Mouse (Mus musculus) heart, embryonic 15.5 days (tissue): ENCODE measurements around the gene Adamts12. TPM values are rescaled to one million over a fixed set of nuclear protein-coding genes. Genes with fewer than 3 reads are reported as not detected.
A peak's percentile ranks its signal among the peaks of the same experiment; 100 is the strongest.

Experiments used
- ATAC-seq: fragments of 200-750 bp; cut with Nextera tagmentation; replicated peaks from 2 replicates; pipeline ENCODE4 v1.8.0; 2017; ENCODE audit warnings: low read depth, moderate TSS enrichment; ENCODE audit not compliant: insufficient number of reproducible peaks, insufficient read depth, low FRiP score
- H3K27ac ChIP-seq: fragments of 300-500 bp; sonication (generic); 2 replicates; pipeline ENCODE4 v1.5.1; 2015; ENCODE audit warnings: mild to moderate bottlenecking, inconsistent platforms
- H3K27me3 ChIP-seq: fragments of 300-500 bp; sonication (generic); 2 replicates; pipeline ENCODE4 v1.6.1; 2015; ENCODE audit warnings: inconsistent platforms
- H3K36me3 ChIP-seq: fragments of 300-500 bp; sonication (generic); 2 replicates; pipeline ENCODE4 v1.6.1; 2015; ENCODE audit warnings: mild to moderate bottlenecking, inconsistent platforms
- H3K4me1 ChIP-seq: fragments of 300-500 bp; sonication (generic); replicated peaks from 2 replicates; pipeline ENCODE4 v1.6.1; 2015; ENCODE audit warnings: inconsistent platforms
- H3K4me2 ChIP-seq: fragments of 300-500 bp; sonication (generic); 2 replicates; pipeline ENCODE4 v1.6.1; 2015; ENCODE audit warnings: inconsistent platforms, mild to moderate bottlenecking, moderate library complexity
- H3K4me3 ChIP-seq: fragments of 300-500 bp; sonication (generic); 2 replicates; pipeline ENCODE4 v1.5.1; 2015; ENCODE audit warnings: mild to moderate bottlenecking, inconsistent platforms
- H3K9ac ChIP-seq: fragments of 300-500 bp; sonication (generic); 2 replicates; pipeline ENCODE4 v1.6.1; 2015; ENCODE audit warnings: mild to moderate bottlenecking, inconsistent platforms
- H3K9me3 ChIP-seq: fragments of 300-500 bp; sonication (generic); replicated peaks from 2 replicates; pipeline ENCODE4 v1.6.1; 2016; ENCODE audit warnings: inconsistent platforms
- WGBS: fragments of 180-500 bp; shearing (Covaris S2); methylation state at CpG from one replicate; pipeline ENCODE4 v1.1.7; 2015; ENCODE audit warnings: mixed read lengths; 5-methylcytosine and 5-hydroxymethylcytosine counted together
- polyA plus RNA-seq: library from polyadenylated mRNA; unstranded; fragments of >200 nt; fragmentation: Nextera tagmentation; extraction: Ambion mirVana; gene quantifications from 2 replicates; pipeline ENCODE4 v1.2.1, GENCODE M21; 2015

The Adamts12 gene
- polyA plus RNA-seq, result 1.7 and 2.0 TPM in 2 replicates

DNA sequence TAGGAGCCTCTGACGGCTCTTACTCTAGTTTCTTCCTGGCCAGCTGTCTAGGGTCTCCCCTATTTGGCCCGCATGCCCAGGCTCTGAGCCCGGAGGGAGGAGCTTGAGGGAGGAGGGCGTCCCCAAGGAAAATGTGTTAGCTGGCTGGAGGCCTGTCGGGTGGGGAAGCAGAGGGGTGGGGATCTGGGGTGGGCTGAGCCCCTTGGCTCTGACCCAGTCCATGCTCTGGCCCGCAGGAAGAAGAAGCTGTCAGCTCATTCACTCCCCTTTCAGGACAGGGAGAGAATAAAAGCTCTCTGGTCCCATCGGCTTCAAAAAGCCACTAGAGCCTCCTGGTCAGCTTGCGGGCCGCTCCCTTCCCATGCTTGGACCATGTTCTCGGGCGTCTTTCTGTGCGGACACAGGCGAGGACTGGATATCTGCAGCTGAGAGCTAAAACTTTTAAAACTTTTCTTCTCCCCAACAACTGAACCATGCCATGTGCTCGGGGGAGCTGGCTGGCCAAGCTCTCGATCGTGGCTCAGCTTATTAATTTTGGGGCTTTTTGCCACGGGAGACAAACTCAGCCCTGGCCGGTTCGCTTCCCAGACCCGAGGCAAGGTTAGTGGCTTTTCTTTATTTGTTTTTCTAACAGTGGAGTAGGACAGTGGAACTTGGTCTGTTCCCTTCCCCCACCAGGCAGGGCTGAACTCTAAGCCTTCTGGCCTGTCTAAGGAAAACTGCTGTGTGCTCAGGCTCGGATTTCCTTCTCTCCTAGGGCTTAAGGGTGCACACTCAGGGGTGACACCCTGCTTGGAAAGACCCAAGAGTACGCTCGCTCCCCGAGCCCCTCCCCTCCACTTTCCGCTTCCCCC is at the start of gene Adamts12:
TSS of gene Adamts12 (plus strand) at position 233 of the 854 bp plus-strand sequence.
- Histone ChIP-seq H3K9me3 (no peaks in the 10 kb centered on the region), H3K27me3 (no peaks in the 10 kb centered on the region), H3K27ac (peak within 1 kb of the TSS; percentile 73), H3K4me1 (peaks cover 9% of the 10 kb centered on the region), H3K4me2 (peak within 1 kb of the TSS; percentile 67), H3K36me3 (no peaks in the 10 kb centered on the region), H3K4me3 (peak within 1 kb of the TSS; percentile 54), H3K9ac (peak within 1 kb of the TSS; percentile 54)
- ATAC-seq, result peak; percentile 84
- WGBS, result 1% methylated on average over 25 of the region's 25 CpGs

DNA sequence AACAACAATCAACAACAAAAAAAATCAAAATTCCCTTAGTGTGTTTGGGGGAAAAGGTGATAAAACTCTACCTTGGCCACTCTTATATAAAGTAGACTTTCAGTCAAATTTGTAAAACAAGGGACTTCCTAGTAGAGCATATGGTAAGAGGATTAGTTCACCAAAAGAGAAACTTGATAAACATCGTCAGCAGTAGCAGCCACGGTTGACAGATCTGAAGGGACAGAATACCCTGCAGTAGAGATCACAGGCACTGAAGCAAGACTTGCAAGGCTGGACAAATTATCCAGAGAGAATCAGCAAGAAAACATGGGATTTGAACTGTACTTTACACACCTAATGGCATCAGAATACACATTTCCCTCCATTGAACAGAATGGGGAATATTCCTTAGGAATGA is 49.7 kb upstream of the Adamts12 start:
- H3K27ac ChIP-seq, result no peak overlapping the region
- no peaks in the 10 kb centered on the region for H3K9me3 ChIP-seq
- WGBS, result 45% methylated on average over 2 of the region's 2 CpGs
- H3K4me2 ChIP-seq, result no peak overlapping the region
- H3K36me3 ChIP-seq, result no peaks in the 10 kb centered on the region
- H3K4me1 ChIP-seq, result no peaks in the 10 kb centered on the region
- H3K27me3 ChIP-seq, result peaks cover 8% of the 10 kb centered on the region; the same call in 1 of the 2 replicates
- H3K9ac ChIP-seq, result no peak overlapping the region
- no peak for ATAC-seq
- no peak overlapping the region for H3K4me3 ChIP-seq

DNA sequence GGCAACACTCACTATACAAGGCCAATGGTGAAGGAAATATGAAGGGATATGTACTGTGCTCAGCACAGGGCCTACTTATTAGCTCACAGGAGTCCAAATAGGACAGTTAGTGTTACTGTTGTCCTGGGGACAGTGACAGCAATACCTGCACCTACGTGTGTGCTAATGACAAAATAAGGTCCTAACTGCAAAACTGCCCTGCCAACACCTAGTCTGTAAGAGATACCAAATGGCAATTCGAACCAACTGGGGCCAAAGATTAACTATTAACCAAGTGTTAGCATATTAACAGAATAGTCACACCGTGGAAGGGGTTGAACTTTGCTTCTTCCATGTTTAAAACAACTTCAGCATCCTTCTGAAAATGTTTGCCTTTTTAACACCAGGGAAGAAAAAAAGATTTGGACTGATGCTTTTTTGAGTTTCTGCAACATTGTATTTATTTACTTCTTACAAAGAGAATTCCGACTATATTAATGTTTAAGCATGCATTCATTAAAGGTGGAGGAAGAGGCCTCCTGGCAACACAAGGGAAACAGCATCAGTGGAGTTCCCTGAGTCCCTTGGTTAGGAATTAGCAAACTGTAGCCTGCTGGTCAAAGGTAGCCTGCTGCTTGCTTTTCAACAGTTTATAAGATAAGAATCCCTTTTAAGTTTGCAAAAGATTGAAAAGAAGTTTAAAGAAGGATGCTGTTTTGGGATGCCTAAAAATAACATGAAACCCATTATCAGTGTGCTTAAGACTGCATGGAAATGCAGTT is 37.6 kb upstream of the Adamts12 start:
- 60% methylated on average over 4 of the region's 4 CpGs for WGBS
- no peaks in the 10 kb centered on the region for H3K9me3 ChIP-seq
- no peak for ATAC-seq

DNA sequence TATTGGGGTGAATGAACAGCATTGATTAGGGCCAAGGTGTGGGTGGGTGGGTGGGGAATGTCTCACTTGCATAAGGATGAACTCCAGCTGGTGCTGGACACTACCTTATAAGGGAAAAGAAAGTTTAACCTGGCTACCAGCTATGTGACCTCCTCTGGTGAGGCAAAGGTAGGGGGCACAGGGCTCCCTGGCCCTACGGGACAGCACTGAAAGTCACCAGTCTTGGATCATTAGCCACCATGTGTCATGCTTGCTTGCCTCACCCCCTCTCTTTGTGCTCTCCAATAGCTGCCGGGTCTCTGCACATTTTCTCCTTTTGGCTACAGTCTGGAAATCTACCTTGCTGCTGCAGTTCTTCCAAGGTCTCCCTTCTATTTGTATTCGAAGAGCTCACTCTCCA is 34.4 kb upstream of the Adamts12 start:
- Histone ChIP-seq H3K4me2 (no peak overlapping the region), H3K9me3 (no peaks in the 10 kb centered on the region), H3K4me3 (no peak overlapping the region), H3K4me1 (no peaks in the 10 kb centered on the region), H3K27me3 (peaks cover 22% of the 10 kb centered on the region), H3K36me3 (no peaks in the 10 kb centered on the region), H3K27ac (no peak overlapping the region), H3K9ac (no peak overlapping the region)
- WGBS, result 73% methylated on average over 3 of the region's 3 CpGs
- no peak for ATAC-seq

More for the DNA sequence above, 37.6 kb upstream of the Adamts12 start:
- Histone ChIP-seq H3K4me3 (no peak overlapping the region), H3K4me2 (no peak overlapping the region), H3K27ac (no peak overlapping the region), H3K4me1 (no peaks in the 10 kb centered on the region), H3K9ac (no peak overlapping the region), H3K36me3 (no peaks in the 10 kb centered on the region), H3K27me3 (0 out of 2 replicates have a peak, but pooled peaks cover 4% of the 10 kb centered on the region)

DNA sequence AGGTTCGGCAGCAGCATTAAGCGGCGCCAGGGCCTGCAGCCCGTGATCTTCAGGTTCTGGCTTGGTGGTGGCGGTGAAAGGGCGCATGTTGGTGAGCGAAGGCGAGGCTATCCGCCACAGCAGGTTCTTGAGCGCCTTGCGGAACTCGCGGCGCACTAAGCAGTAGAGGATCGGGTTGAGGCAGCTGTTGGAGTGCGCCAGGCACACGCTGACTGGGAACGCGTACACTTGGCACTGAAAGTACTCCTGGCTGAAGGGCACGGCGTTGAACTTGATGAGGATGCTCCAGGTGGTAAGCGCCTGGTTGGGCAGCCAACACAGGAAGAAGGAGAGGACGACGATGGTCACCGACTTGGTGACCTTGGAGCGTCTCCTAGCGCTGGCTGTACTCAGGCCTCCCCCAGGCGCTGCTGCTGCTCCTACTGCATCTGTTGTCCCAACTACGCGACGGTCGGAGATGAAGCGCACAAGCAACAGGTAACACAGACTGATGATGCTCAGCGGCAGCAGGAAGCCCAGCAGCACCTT is 28.6 kb upstream of the Adamts12 start:
- Histone ChIP-seq H3K4me2 (peak overlapping the region; percentile 58), H3K9me3 (no peaks in the 10 kb centered on the region), H3K9ac (no peak overlapping the region), H3K27ac (no peak overlapping the region), H3K4me1 (peaks cover 16% of the 10 kb centered on the region), H3K4me3 (peak overlapping the region; percentile 43), H3K36me3 (no peaks in the 10 kb centered on the region), H3K27me3 (peaks cover 54% of the 10 kb centered on the region)
- no peak for ATAC-seq
- 4% methylated on average over 34 of the region's 34 CpGs for WGBS

DNA sequence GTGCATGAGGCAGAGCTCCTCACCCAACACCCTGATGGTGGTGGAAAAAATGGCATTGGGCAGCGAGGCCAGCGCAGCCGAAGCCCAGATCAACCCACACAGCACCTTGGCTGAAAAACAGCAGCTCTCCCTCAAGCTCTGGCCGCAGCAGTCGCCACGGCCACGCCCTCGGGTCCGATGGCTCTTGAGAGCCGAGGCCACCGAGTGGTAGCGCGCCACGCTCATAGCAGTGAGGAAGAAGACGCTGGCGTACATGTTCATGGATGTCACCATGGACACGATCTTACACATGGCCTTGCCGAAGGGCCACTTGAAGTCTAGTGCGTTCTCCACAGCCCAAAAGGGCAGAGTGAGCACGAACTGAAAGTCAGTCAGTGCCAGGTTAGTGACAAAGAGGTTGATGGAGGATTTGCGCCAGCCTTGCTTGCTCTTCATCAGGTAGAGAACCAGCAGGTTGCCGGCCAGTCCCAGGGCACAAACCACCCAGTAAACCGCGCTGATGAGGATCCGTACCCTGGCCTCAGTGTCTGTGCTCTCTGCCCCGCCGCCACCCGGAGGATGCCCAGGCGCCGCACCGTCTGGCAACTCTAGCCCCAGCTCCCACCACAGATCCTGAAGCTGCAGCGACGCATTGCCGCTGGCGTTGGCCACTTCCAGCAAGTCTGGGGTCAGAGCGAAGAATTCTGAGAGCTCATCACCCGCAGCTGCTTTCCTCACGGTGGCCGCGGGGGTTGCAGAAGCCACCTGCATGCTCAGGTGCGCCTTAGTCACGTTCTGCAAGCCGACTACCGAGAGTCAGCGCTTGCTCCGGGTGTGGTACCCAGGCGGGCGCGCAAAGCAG is 27.8 kb upstream of the Adamts12 start:
- peaks cover 16% of the 10 kb centered on the region for H3K4me1 ChIP-seq
- peak overlapping the region; percentile 58 for H3K4me2 ChIP-seq
- H3K9ac ChIP-seq, result no peak overlapping the region; the same call in 1 of the 2 replicates
- 3% methylated on average over 49 of the region's 49 CpGs for WGBS
- no peak overlapping the region for H3K27ac ChIP-seq
- peaks cover 52% of the 10 kb centered on the region for H3K27me3 ChIP-seq
- no peaks in the 10 kb centered on the region for H3K36me3 ChIP-seq
- no peak for ATAC-seq
- peak overlapping the region; percentile 43 for H3K4me3 ChIP-seq
- no peaks in the 10 kb centered on the region for H3K9me3 ChIP-seq

DNA sequence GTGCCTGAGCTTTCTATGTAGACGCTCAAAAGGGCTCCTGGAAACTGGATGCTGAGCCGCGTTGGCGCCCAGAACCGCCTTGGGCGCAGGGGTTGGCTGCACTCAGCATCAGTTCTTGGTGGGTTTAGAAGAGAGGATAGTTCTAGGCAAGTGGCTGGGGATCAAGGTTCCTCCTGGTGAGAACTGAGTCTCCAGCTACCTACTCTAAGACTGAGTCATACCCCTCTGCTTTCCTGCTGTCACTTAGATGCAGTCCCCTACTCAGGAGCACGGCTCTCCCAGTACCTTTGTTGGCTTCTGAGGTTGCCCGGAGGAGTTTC is 27.3 kb upstream of the Adamts12 start:
- H3K4me1 ChIP-seq, result peaks cover 16% of the 10 kb centered on the region
- H3K36me3 ChIP-seq, result no peaks in the 10 kb centered on the region
- H3K27ac ChIP-seq, result no peak overlapping the region
- peak overlapping the region; percentile 58 for H3K4me2 ChIP-seq
- ATAC-seq, result no peak
- H3K9ac ChIP-seq, result no peak overlapping the region
- peaks cover 50% of the 10 kb centered on the region for H3K27me3 ChIP-seq
- no peaks in the 10 kb centered on the region for H3K9me3 ChIP-seq
- peak overlapping the region; percentile 43 for H3K4me3 ChIP-seq
- WGBS, result 3% methylated on average over 8 of the region's 8 CpGs

DNA sequence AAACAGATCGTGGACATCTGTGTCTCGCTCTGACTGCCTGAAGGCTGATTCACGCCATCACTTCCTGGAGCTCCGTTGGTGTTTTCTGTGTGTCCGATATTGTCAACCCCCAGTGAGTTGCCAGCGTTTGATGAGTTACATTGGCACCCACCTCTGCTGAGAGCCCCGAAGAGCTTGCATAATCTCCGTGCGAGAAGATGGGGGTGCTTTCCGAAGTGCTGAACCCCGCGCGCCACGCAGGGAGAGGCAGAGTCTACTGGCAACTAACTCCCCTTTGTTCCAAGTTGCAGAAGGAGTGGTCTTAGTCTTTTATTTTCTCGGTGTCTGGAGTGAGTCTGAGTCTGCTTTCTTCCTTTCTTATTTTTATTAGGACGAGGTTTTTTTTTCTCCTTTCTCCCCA is 26.9 kb upstream of the Adamts12 start, which contains the start of gene Rxfp3:
TSS of gene Rxfp3 (minus strand) at position 281 of the 400 bp plus-strand sequence.
- H3K4me2 ChIP-seq, result peak within 1 kb of the TSS; percentile 58
- H3K27me3 ChIP-seq, result peaks cover 50% of the 10 kb centered on the region
- H3K36me3 ChIP-seq, result no peaks in the 10 kb centered on the region
- no peak within 1 kb of the TSS for H3K27ac ChIP-seq
- H3K4me1 ChIP-seq, result peaks cover 16% of the 10 kb centered on the region
- 4% methylated on average over 16 of the region's 16 CpGs for WGBS
- no peaks in the 10 kb centered on the region for H3K9me3 ChIP-seq
- no peak for ATAC-seq
- H3K4me3 ChIP-seq, result peak within 1 kb of the TSS; percentile 43
- no peak within 1 kb of the TSS for H3K9ac ChIP-seq

DNA sequence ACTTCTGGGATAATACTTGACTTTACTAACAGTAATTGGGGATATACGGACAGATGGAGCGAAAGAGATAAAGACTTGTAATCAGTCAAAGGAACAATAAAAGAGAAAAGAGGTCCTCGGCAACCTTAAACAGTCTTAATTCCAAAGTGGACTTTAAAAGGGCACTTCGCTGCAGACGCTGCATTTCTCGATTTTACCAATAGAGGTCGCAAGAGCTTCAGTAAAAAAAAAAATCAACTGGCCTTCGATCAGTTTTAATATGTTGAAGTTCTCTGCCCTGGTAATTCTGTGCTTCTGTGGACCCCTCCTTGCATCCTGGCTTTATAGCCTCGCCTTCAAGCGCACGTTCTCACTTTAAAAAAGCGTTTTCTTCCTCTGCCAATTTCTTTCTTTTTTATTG is 26.1 kb upstream of the Adamts12 start:
- ATAC-seq, result no peak
- WGBS, result 2% methylated on average over 12 of the region's 12 CpGs
- peaks cover 16% of the 10 kb centered on the region for H3K4me1 ChIP-seq
- no peaks in the 10 kb centered on the region for H3K9me3 ChIP-seq
- H3K9ac ChIP-seq, result no peak overlapping the region
- H3K4me3 ChIP-seq, result no peak overlapping the region
- H3K36me3 ChIP-seq, result no peaks in the 10 kb centered on the region
- peaks cover 49% of the 10 kb centered on the region for H3K27me3 ChIP-seq
- no peak overlapping the region for H3K27ac ChIP-seq
- H3K4me2 ChIP-seq, result no peak overlapping the region

DNA sequence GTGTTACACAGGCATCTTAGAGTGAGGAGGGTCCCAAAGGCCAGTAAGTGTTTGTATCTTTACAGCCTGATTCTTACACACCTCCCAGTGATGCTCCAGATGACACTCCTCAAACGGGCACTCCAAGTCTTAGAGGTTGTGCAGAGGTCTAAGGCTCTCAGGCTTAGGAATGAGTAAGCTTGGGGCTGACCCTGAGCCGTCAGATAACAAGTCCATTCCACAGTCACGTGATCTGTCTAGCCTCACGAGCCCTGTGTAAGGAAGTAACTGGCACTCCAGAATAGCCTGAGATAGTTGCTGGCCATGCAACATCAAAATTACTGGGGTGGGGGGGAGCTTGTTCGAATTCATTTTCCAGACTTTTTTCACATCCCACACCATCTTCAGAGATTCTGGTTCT is 24.5 kb upstream of the Adamts12 start:
- no peaks in the 10 kb centered on the region for H3K9me3 ChIP-seq
- no peak overlapping the region for H3K4me3 ChIP-seq
- ATAC-seq, result no peak
- H3K9ac ChIP-seq, result no peak overlapping the region
- H3K27me3 ChIP-seq, result peaks cover 34% of the 10 kb centered on the region
- H3K27ac ChIP-seq, result no peak overlapping the region
- H3K4me2 ChIP-seq, result no peak overlapping the region
- H3K4me1 ChIP-seq, result peaks cover 16% of the 10 kb centered on the region
- 21% methylated on average over 5 of the region's 5 CpGs for WGBS
- no peaks in the 10 kb centered on the region for H3K36me3 ChIP-seq

DNA sequence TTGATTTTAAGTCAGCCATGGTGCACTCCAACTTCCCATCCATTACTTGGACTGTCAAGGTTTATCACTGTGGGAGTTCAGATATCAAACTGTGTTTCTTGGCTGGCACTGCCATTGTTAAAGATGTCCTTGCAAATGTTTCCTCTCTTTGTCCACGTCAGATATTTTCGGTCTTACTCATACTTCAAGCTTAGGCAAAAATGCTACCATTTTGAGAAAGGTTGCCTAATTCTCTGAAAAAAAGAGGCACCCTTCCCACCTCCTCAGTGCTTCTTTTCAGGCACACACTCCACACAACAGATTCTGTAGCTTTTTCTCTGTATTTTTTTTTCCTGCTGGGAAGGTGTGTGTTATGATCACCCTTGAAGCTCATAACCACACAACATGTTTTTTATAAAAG is 23.4 kb upstream of the Adamts12 start:
- H3K4me3 ChIP-seq, result no peak overlapping the region
- H3K4me2 ChIP-seq, result no peak overlapping the region
- H3K9ac ChIP-seq, result no peak overlapping the region
- no peak for ATAC-seq
- H3K36me3 ChIP-seq, result no peaks in the 10 kb centered on the region
- H3K27ac ChIP-seq, result no peak overlapping the region
- peaks cover 22% of the 10 kb centered on the region for H3K27me3 ChIP-seq
- peaks cover 11% of the 10 kb centered on the region for H3K4me1 ChIP-seq
- no peaks in the 10 kb centered on the region for H3K9me3 ChIP-seq
- 49% methylated on average over 2 of the region's 2 CpGs for WGBS
